Mouse (Mus musculus) urinary bladder, postnatal 36 days (tissue): ENCODE results near the gene Rlbp1.

Experiments used
- DNase-seq, 2 experiments: peaks; one replicate each; pipeline ENCODE4 v3.0.0; 2022; ENCODE audit warnings: low spot score in 2 of 2, mixed read lengths in 1 of 2

Rlbp1 gene

GRCm38 (mm10) chr7:79376516-79377275 is 10.2 kb downstream of the Rlbp1 start:
- DNase-seq: no peak

GRCm38 (mm10) chr7:79375594-79375993 is 11.3 kb downstream of the Rlbp1 start:
- DNase-seq: no peak

- no peak for DNase-seq
Measured at GRCm38 (mm10) chr7:79374017-79374416, 12.8 kb downstream of the Rlbp1 start.

- peak; percentile 58 to 68 for DNase-seq
Measured at GRCm38 (mm10) chr7:79371321-79371879, 15.4 kb downstream of the Rlbp1 start.

GRCm38 (mm10) chr7:79369416-79369815 is 17.4 kb downstream of the Rlbp1 start:
- DNase-seq: no peak

- DNase-seq: no peak
Measured at GRCm38 (mm10) chr7:79368664-79369063, 18.2 kb downstream of the Rlbp1 start.

GRCm38 (mm10) chr7:79363370-79364043 is 23.3 kb downstream of the Rlbp1 start:
- no peak for DNase-seq

GRCm38 (mm10) chr7:79362830-79363229 is 24.0 kb downstream of the Rlbp1 start:
- no peak for DNase-seq

- DNase-seq: no peak
Measured at GRCm38 (mm10) chr7:79362208-79362607, 24.6 kb downstream of the Rlbp1 start.

GRCm38 (mm10) chr7:79360056-79360455 is 26.8 kb downstream of the Rlbp1 start:
- no peak for DNase-seq

- DNase-seq: no peak
Measured at GRCm38 (mm10) chr7:79359183-79359435, 27.7 kb downstream of the Rlbp1 start.

- no peak for DNase-seq
Measured at GRCm38 (mm10) chr7:79358350-79359182, 28.3 kb downstream of the Rlbp1 start.

GRCm38 (mm10) chr7:79349738-79350386 is 37.0 kb downstream of the Rlbp1 start:
- DNase-seq: peak; percentile 54 to 70

- DNase-seq: no peak
Measured at GRCm38 (mm10) chr7:79348816-79349215, 38.0 kb downstream of the Rlbp1 start.

GRCm38 (mm10) chr7:79347108-79347813 is 39.6 kb downstream of the Rlbp1 start:
- no peak for DNase-seq

GRCm38 (mm10) chr7:79346555-79347075 is 40.2 kb downstream of the Rlbp1 start:
- DNase-seq: no peak

GRCm38 (mm10) chr7:79345902-79346301 is 40.9 kb downstream of the Rlbp1 start:
- peak; percentile 30 to 45 for DNase-seq

GRCm38 (mm10) chr7:79336362-79336910 is 50.4 kb downstream of the Rlbp1 start:
- peak; percentile 26 to 29 for DNase-seq

- DNase-seq: no peak
Measured at GRCm38 (mm10) chr7:79333419-79333818, 53.4 kb downstream of the Rlbp1 start.

GRCm38 (mm10) chr7:79331197-79331596 is 55.7 kb downstream of the Rlbp1 start:
- DNase-seq: no peak

- DNase-seq: no peak
Measured at GRCm38 (mm10) chr7:79328769-79329168, 58.1 kb downstream of the Rlbp1 start.
